Mouse (Mus musculus) lung, adult 2 months (tissue): Measurements from ENCODE around the gene Zcchc14.

Source experiments
- CTCF ChIP-seq: fragments of 200-500 bp; IDR thresholded peaks from 2 replicates; pipeline ENCODE4 v1.5.1; 2011; ENCODE audit warnings: mild to moderate bottlenecking, low read length, control low read depth; ENCODE audit not compliant: insufficient read depth
- POLR2A ChIP-seq: fragments of 200-500 bp; IDR thresholded peaks from 2 replicates; pipeline ENCODE4 v1.6.1; 2011; ENCODE audit warnings: low read depth, mild to moderate bottlenecking, control low read depth, low read length, borderline replicate concordance; ENCODE audit errors: extremely low read depth

- no peak for TF ChIP-seq CTCF
- TF ChIP-seq POLR2A: no peak
Observed at GRCm38 (mm10) chr8:121559801-121560200, 92.9 kb downstream of the Zcchc14 start.
